9 mouse cellular contexts compared by ENCODE assay signal in genomic region chr11:113811546-113812339, GRCm38 (mm10).
DNase-seq lines count a peak whose midpoint lies in the region; ATAC-seq and TF ChIP-seq lines count a peak whose summit lies in the region.
"Had no signal": no experiment of that assay in that cellular context is flagged by ENCODE, and none has a peak within 500 bp of the region (broad histone marks: within the 10 kb centered on the region; RNA-seq: fewer than 3 reads in every experiment).

No protein-coding gene starts in this region.

- no peak for ATAC-seq in heart, embryonic 14.5 days (ENCODE audit: insufficient number of reproducible peaks, insufficient read depth, low FRiP score, low read depth)
- ATAC-seq in midbrain, embryonic 16.5 days = 0 out of 2 replicates have a peak, but pooled peaks have one; percentile 21
- no peak for ATAC-seq in midbrain, embryonic 11.5 days (ENCODE audit: low FRiP score)
- ATAC-seq in forebrain, postnatal 0 days = peak; percentile 24; the same call in 1 of the 2 replicates
- ATAC-seq in stomach, postnatal 0 days (ENCODE audit: low FRiP score, low TSS enrichment) = peak; percentile 45; the same call in 1 of the 2 replicates

- no peaks in the 10 kb centered on the region for H3K27me3 ChIP-seq in heart, embryonic 14.5 days (ENCODE audit: control insufficient read depth, insufficient read depth, low read length)
- H3K27me3 ChIP-seq in midbrain, embryonic 16.5 days (ENCODE audit: control insufficient read depth, insufficient read depth, low read depth, low read length) = no peaks in the 10 kb centered on the region
- H3K27me3 ChIP-seq in midbrain, embryonic 11.5 days (ENCODE audit: control insufficient read depth, insufficient read depth, low read length) = 0 out of 2 replicates have a peak, but pooled peaks cover 2% of the 10 kb centered on the region
- H3K27me3 ChIP-seq in forebrain, postnatal 0 days (ENCODE audit: insufficient read depth, low read length) = no peaks in the 10 kb centered on the region
- no peaks in the 10 kb centered on the region for H3K27me3 ChIP-seq in stomach, postnatal 0 days (ENCODE audit: control insufficient read depth, insufficient read depth, low read length)

- peak overlapping the region; percentile 1 to 2; a peak in 2 of 4 replicates for H3K4me3 ChIP-seq in heart, embryonic 14.5 days (ENCODE audit: control insufficient read depth in 1 of 2, insufficient read depth in 1 of 2, low read depth in 1 of 2, low read length in 2 of 2)
- no peak overlapping the region for H3K4me3 ChIP-seq in midbrain, embryonic 16.5 days (ENCODE audit: low read depth, low read length)
- no peak overlapping the region for H3K4me3 ChIP-seq in midbrain, embryonic 11.5 days (ENCODE audit: low read depth, low read length)
- H3K4me3 ChIP-seq in forebrain, postnatal 0 days (ENCODE audit: low read depth, low read length) = no peak overlapping the region
- no peak overlapping the region for H3K4me3 ChIP-seq in stomach, postnatal 0 days (ENCODE audit: low read depth, low read length)
- H3K4me3 ChIP-seq: neural tube, embryonic 12.5 days had no signal

- 20% methylated on average over 20 of the region's 20 CpGs for WGBS in heart, embryonic 14.5 days
- WGBS in midbrain, embryonic 16.5 days = 61% methylated on average over 20 of the region's 20 CpGs
- WGBS in midbrain, embryonic 11.5 days = 65% methylated on average over 20 of the region's 20 CpGs
- 66% methylated on average over 20 of the region's 20 CpGs for WGBS in forebrain, postnatal 0 days
- 46% methylated on average over 20 of the region's 20 CpGs for WGBS in stomach, postnatal 0 days

- H3K9me3 ChIP-seq in heart, embryonic 14.5 days (ENCODE audit: control insufficient read depth, low read length) = no peaks in the 10 kb centered on the region
- H3K9me3 ChIP-seq in midbrain, embryonic 16.5 days (replicated peaks; ENCODE audit: control insufficient read depth, low read length, poor library complexity, severe bottlenecking) = no peaks in the 10 kb centered on the region
- H3K9me3 ChIP-seq in midbrain, embryonic 11.5 days (ENCODE audit: control insufficient read depth, low read length) = no peaks in the 10 kb centered on the region
- H3K9me3 ChIP-seq in forebrain, postnatal 0 days (ENCODE audit: low read length) = no peaks in the 10 kb centered on the region
- H3K9me3 ChIP-seq in stomach, postnatal 0 days (ENCODE audit: control insufficient read depth, low read length) = no peaks in the 10 kb centered on the region
- H3K9me3 ChIP-seq: neural tube, embryonic 12.5 days had no signal

- no peak for DNase-seq in heart, adult 18-20 months
- DNase-seq in midbrain, embryonic 11.5 days (ENCODE audit: low spot score, missing footprints) = no peak
- no peak for DNase-seq in forebrain, postnatal 0 days
- no peak for DNase-seq in stomach, postnatal 0 days (ENCODE audit: low spot score)
- DNase-seq in ovary, postnatal 36 days (ENCODE audit: low spot score) = no peak
- DNase-seq in right cerebral cortex, postnatal 25 days = no peak

- TF ChIP-seq CTCF in forebrain, postnatal 0 days (IDR thresholded peaks at IDR 0.05; ENCODE audit: low read depth) = peak; percentile 50
- peak; percentile 64 for TF ChIP-seq CTCF in stomach, postnatal 0 days (IDR thresholded peaks at IDR 0.05; ENCODE audit: low read depth)

- H3K27ac ChIP-seq in heart, embryonic 14.5 days (replicated peaks in 1 of 2; ENCODE audit: control insufficient read depth in 1 of 2, insufficient read depth in 1 of 2, low read depth in 2 of 2, low read length in 2 of 2) = peak overlapping the region in 1 of 2 experiments; percentile 16; a peak in 1 of 4 replicates
- no peak overlapping the region for H3K27ac ChIP-seq in midbrain, embryonic 16.5 days (ENCODE audit: low read length)
- no peak overlapping the region for H3K27ac ChIP-seq in midbrain, embryonic 11.5 days (ENCODE audit: low read depth, low read length)
- no peak overlapping the region for H3K27ac ChIP-seq in forebrain, postnatal 0 days (ENCODE audit: low read depth, low read length)
- no peak overlapping the region; the same call in 1 of the 2 replicates for H3K27ac ChIP-seq in stomach, postnatal 0 days (replicated peaks)
- H3K27ac ChIP-seq: neural tube, embryonic 12.5 days had no signal

- no peak for TF ChIP-seq EP300 in stomach, postnatal 0 days (optimal IDR thresholded peaks at IDR 0.05)

- H3K9ac ChIP-seq in heart, embryonic 14.5 days (ENCODE audit: low read length) = peak overlapping the region; percentile 58; the same call in 1 of the 2 replicates
- no peak overlapping the region for H3K9ac ChIP-seq in midbrain, embryonic 16.5 days (ENCODE audit: low read depth, low read length)
- no peak overlapping the region for H3K9ac ChIP-seq in midbrain, embryonic 11.5 days (ENCODE audit: low read length)
- H3K9ac ChIP-seq in forebrain, postnatal 0 days = no peak overlapping the region
- H3K9ac ChIP-seq in stomach, postnatal 0 days (ENCODE audit: low read length) = 0 out of 2 replicates have a peak overlapping the region, but pooled peaks have one; percentile 23

- H3K4me2 ChIP-seq in heart, embryonic 14.5 days (ENCODE audit: low read length) = peak overlapping the region; percentile 55
- H3K4me2 ChIP-seq in midbrain, embryonic 16.5 days (ENCODE audit: low read length) = no peak overlapping the region
- H3K4me2 ChIP-seq in midbrain, embryonic 11.5 days = no peak overlapping the region
- H3K4me2 ChIP-seq in forebrain, postnatal 0 days (ENCODE audit: low read depth) = no peak overlapping the region
- H3K4me2 ChIP-seq in stomach, postnatal 0 days (replicated peaks; ENCODE audit: low read depth) = no peak overlapping the region; the same call in 1 of the 2 replicates

- peaks cover 11 to 12% of the 10 kb centered on the region in 2 experiments for H3K4me1 ChIP-seq in heart, embryonic 14.5 days (ENCODE audit: control insufficient read depth in 2 of 2, insufficient read depth in 2 of 2, low read length in 2 of 2)
- peaks cover 6% of the 10 kb centered on the region for H3K4me1 ChIP-seq in midbrain, embryonic 16.5 days (ENCODE audit: control insufficient read depth, insufficient read depth, low read length)
- peaks cover 11% of the 10 kb centered on the region for H3K4me1 ChIP-seq in midbrain, embryonic 11.5 days (ENCODE audit: control insufficient read depth, insufficient read depth, low read length)
- peaks cover under 1% of the 10 kb centered on the region; the same call in 1 of the 2 replicates for H3K4me1 ChIP-seq in forebrain, postnatal 0 days (ENCODE audit: insufficient read depth)
- no peaks in the 10 kb centered on the region; the same call in 1 of the 2 replicates for H3K4me1 ChIP-seq in stomach, postnatal 0 days (replicated peaks; ENCODE audit: control insufficient read depth, insufficient read depth)

- H3K36me3 ChIP-seq in heart, embryonic 14.5 days (ENCODE audit: control insufficient read depth, insufficient read depth, low read length) = no peaks in the 10 kb centered on the region
- no peaks in the 10 kb centered on the region for H3K36me3 ChIP-seq in midbrain, embryonic 16.5 days (ENCODE audit: control insufficient read depth, insufficient read depth, low read length)
- no peaks in the 10 kb centered on the region for H3K36me3 ChIP-seq in midbrain, embryonic 11.5 days (ENCODE audit: control insufficient read depth, insufficient read depth, low read length)
- no peaks in the 10 kb centered on the region for H3K36me3 ChIP-seq in forebrain, postnatal 0 days (ENCODE audit: insufficient read depth)
- H3K36me3 ChIP-seq in stomach, postnatal 0 days (ENCODE audit: control insufficient read depth, insufficient read depth, low read length) = no peaks in the 10 kb centered on the region
- H3K36me3 ChIP-seq: neural tube, embryonic 12.5 days had no signal

Comparison
In these comparisons a context has a peak if more than half of its experiments do, and no peak if none do; other contexts are left out.
1. ATAC-seq: peak in midbrain, embryonic 16.5 days (single experiment), forebrain, postnatal 0 days (single experiment) and stomach, postnatal 0 days (single experiment); none in heart, embryonic 14.5 days (single experiment) and midbrain, embryonic 11.5 days (single experiment).
2. H3K4me3 ChIP-seq: peak in heart, embryonic 14.5 days (2 of 2); none in midbrain, embryonic 16.5 days (single experiment), midbrain, embryonic 11.5 days (single experiment), forebrain, postnatal 0 days (single experiment) and stomach, postnatal 0 days (single experiment).
3. H3K9ac ChIP-seq: peak in heart, embryonic 14.5 days (single experiment) and stomach, postnatal 0 days (single experiment); none in midbrain, embryonic 16.5 days (single experiment), midbrain, embryonic 11.5 days (single experiment) and forebrain, postnatal 0 days (single experiment).